Comparison of ENCODE assay signal across 19 mouse cellular contexts in the genomic region with DNA sequence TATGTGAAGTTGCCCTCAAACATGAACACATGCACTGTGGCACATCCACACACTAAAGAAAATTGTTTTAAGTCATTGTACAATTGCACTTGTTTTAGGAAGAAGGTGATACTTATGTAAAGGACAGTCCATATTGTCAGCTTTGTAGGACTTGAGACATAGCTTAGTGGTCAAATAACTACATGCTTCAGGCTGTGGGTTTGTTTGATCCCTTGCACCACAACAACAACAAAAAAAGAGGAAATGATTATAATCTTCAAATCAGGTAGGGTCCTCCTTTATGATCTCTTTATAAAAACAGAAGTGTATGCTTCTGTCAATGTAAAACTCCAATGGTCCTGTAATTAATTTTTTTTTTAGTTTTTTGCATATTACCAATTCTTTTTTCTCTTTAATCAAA. TPM values are rescaled to one million over a fixed set of nuclear protein-coding genes. Genes with fewer than 3 reads are reported as not detected.
DNase-seq lines count a peak whose midpoint lies in the region; ATAC-seq lines count a peak whose summit lies in the region.
"Had no signal": no experiment of that assay in that cellular context is flagged by ENCODE, and none has a peak within 500 bp of the region (broad histone marks: within the 10 kb centered on the region; RNA-seq: fewer than 3 reads in every experiment).

No protein-coding gene starts in this region.

- ATAC-seq in common myeloid progenitor, adult 5-6 weeks (replicated peaks; ENCODE audit: low read depth, poor library complexity, severe bottlenecking), result peak; percentile 36; the same call in 1 of the 2 replicates
- peak; percentile 57; the same call in 1 of the 2 replicates for ATAC-seq in megakaryocyte, adult 5-6 weeks (ENCODE audit: poor library complexity, severe bottlenecking)
- ATAC-seq: forebrain, embryonic 13.5 days; forebrain, embryonic 15.5 days; forebrain, postnatal 0 days had no signal

- intact Hi-C loops in heart, postnatal 14 days (cut with DNase I), result no loop called here

- DNase-seq in heart, adult 11 months, result peak; percentile 65
- no peak for DNase-seq in heart, postnatal 14 days
- DNase-seq in B cell, adult 2 months, result no peak
- DNase-seq in urinary bladder, adult 18-20 months (ENCODE audit: low spot score in 2 of 2), result no peak
- no peak for DNase-seq in layer of hippocampus, postnatal 25 days (ENCODE audit: extremely low spot score in 1 of 2, low spot score in 1 of 2)
- DNase-seq: adrenal gland, adult 2 months; adrenal gland, postnatal 10 days; adrenal gland, postnatal 25 days; cerebellum, adult 11 months; cerebellum, adult 18-20 months; cerebellum, adult 8-10 months; cerebellum, adult 9-11 months; cerebellum, postnatal 14 days; cerebellum, postnatal 36 days; forebrain, postnatal 0 days had no signal

RNA-seq across cellular contexts. Expression of a gene that starts 40.5 kb away (rescaled TPM):
- total RNA-seq in heart, postnatal 14 days (2021), result 1 to 10 TPM; 1.2 to 1.8 TPM
- total RNA-seq in common myeloid progenitor, adult 5-6 weeks (2017), result 2.5 and 4.5 TPM in 2 replicates
- 2.2 and 2.8 TPM in 2 replicates for total RNA-seq in megakaryocyte, adult 5-6 weeks (2015)
- total RNA-seq in megakaryocyte, adult 5-6 weeks (2017), result 0.24 and 0.73 TPM in 2 replicates
- 1 to 10 TPM; 2.4 to 3.0 TPM for total RNA-seq in layer of hippocampus, postnatal 25 days (2021)

RNA-seq across cellular contexts. Expression of a gene that starts 41.1 kb away (rescaled TPM):
- total RNA-seq in heart, postnatal 14 days (2021), result 100 to 1,000 TPM; 195 to 201 TPM
- total RNA-seq in common myeloid progenitor, adult 5-6 weeks (2017), result 277 and 311 TPM in 2 replicates
- 119 and 132 TPM in 2 replicates for total RNA-seq in megakaryocyte, adult 5-6 weeks (2015)
- 260 and 268 TPM in 2 replicates for total RNA-seq in megakaryocyte, adult 5-6 weeks (2017)
- total RNA-seq in layer of hippocampus, postnatal 25 days (2021), result 100 to 1,000 TPM; 182 to 184 TPM
